ENCODE assay signal across 8 mouse cellular contexts in the genomic region with DNA sequence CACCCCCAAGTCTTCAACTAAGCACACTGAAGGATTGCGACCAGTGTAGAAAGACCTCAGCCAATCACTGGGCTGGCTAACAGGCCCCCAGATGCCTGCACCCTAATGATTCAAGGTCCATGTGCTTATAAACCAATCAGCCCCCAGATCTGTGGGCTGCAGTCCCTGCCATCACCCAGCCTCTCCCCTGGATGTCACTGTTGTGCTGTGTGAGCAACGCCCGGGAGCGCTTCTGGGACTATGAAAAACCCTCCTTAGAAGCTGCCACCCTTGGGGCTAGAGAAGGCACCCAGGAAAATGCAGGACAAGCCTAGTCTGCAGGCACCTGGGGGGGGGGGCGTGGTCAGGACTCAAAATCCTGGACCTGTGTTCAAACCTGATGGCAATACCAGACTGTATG.
DNase-seq lines count a peak whose midpoint lies in the region; ATAC-seq lines count a peak whose summit lies in the region.

No protein-coding gene starts in this region.

- no peak overlapping the region for H3K4me2 ChIP-seq in hindbrain, embryonic 15.5 days

- DNase-seq in left cerebral cortex, postnatal 10 days (ENCODE audit: extremely low spot score in 1 of 2, low spot score in 2 of 2): peak; percentile 50 to 55
- no peak for DNase-seq in left cerebral cortex, postnatal 36 days (ENCODE audit: low spot score in 2 of 2)
- DNase-seq in MN1 (ENCODE audit: low spot score): peak; percentile 91
- peak; percentile 22 for DNase-seq in yolk sac, embryonic 10.5 days (ENCODE audit: low spot score)
- no peak for DNase-seq in spleen, adult 12 weeks (ENCODE audit: low spot score)

- H3K27ac ChIP-seq in hindbrain, embryonic 15.5 days (replicated peaks): no peak overlapping the region

- H3K4me3 ChIP-seq in hindbrain, embryonic 15.5 days: no peak overlapping the region

- H3K9ac ChIP-seq in hindbrain, embryonic 15.5 days: no peak overlapping the region

- intact Hi-C loops in left cerebral cortex, postnatal 10 days (cut with DNase I): loop anchor here (2.0 to 10.0 kb wide), 3 partner anchors 212 to 570 kb away; no protein-coding TSS in a partner anchor
- intact Hi-C loops in left cerebral cortex, postnatal 36 days (cut with DNase I): loop anchor here (2.0 to 10.0 kb wide), 3 partner anchors 212 to 610 kb away; no protein-coding TSS in a partner anchor

- ATAC-seq in common myeloid progenitor, adult 5-6 weeks (replicated peaks; ENCODE audit: low read depth, poor library complexity, severe bottlenecking): peak; percentile 52; the same call in 1 of the 2 replicates
- ATAC-seq in hindbrain, embryonic 15.5 days (ENCODE audit: low FRiP score, low read depth): peak; percentile 80
- ATAC-seq in megakaryocyte-erythroid progenitor cell, adult 5-6 weeks (replicated peaks; ENCODE audit: low FRiP score, low TSS enrichment, poor library complexity, severe bottlenecking): peak; percentile 51

- H3K9me3 ChIP-seq in hindbrain, embryonic 15.5 days: no peaks in the 10 kb centered on the region

- 19% methylated on average over 5 of the region's 5 CpGs for whole genome bisulfite sequencing in hindbrain, embryonic 15.5 days

- H3K4me1 ChIP-seq in hindbrain, embryonic 15.5 days (replicated peaks): peaks cover 27% of the 10 kb centered on the region

- 0 out of 2 replicates have a peak, but pooled peaks cover 8% of the 10 kb centered on the region for H3K27me3 ChIP-seq in hindbrain, embryonic 15.5 days

- no peaks in the 10 kb centered on the region for H3K36me3 ChIP-seq in hindbrain, embryonic 15.5 days

Comparison
In these comparisons a context has a peak if more than half of its experiments do, and no peak if none do; other contexts are left out.
1. DNase-seq: peak in left cerebral cortex, postnatal 10 days (2 of 2), MN1 (single experiment) and yolk sac, embryonic 10.5 days (single experiment); none in left cerebral cortex, postnatal 36 days (0 of 2) and spleen, adult 12 weeks (single experiment).
2. Peak in every context shown above with its lines, with median percentiles within 50 percentile points of each other: ATAC-seq.